8 mouse cellular contexts compared by ENCODE assay signal in the genomic region with DNA sequence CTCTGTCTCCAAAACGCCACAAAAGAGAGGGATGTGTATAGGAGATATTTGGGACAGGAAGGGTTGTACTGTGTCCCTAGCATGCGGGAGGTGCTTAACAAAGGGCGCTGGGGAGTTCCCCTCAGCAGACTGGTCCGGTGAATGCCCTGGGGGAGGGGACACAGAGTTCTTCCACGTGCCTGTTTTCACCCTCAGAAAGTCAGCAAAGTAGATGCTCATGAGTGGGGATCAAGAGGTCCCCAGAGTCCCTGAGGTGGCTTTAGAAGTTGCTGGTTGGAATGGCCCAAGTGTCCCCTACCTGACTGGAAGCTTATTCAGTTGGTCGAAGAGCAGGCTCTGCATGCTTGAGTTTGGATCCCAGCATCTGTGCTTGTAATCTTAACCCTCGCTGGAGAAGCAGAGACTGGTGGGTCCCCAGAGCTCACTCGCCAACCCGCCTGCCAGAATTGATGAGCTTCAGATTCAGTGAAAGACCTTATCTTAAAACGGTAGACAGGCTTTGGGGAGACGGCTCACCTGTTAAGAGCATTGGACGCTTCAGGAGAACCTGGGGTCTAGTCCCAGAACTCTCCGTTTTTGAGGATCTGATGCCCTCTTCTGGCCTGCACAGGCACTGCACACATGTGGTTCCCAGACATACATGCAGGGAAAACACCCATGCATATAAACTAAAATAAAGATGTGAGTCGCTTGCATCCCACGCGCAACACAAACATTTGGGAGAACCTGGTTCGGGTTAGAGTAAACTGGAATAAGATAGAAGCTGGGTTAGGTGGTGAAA. TPM values are rescaled to one million over a fixed set of nuclear protein-coding genes. Genes with fewer than 3 reads are reported as not detected.
A peak's percentile ranks its signal among the peaks of the same experiment; 100 is the strongest.
DNase-seq lines count a peak whose midpoint lies in the region; ATAC-seq and TF ChIP-seq lines count a peak whose summit lies in the region.

No protein-coding gene starts in this region.

- H3K4me3 ChIP-seq in forebrain, embryonic 13.5 days: no peak overlapping the region
- H3K4me3 ChIP-seq in heart, postnatal 0 days (ENCODE audit: low read depth, low read length): no peak overlapping the region
- H3K4me3 ChIP-seq in liver, embryonic 16.5 days (ENCODE audit: low read depth, low read length): peak overlapping the region; percentile 27
- H3K4me3 ChIP-seq in neural tube, embryonic 13.5 days: no peak overlapping the region

- no peak for TF ChIP-seq EP300 in heart, postnatal 0 days (IDR thresholded peaks at IDR 0.05; ENCODE audit: low read depth)

- no peak overlapping the region for H3K4me2 ChIP-seq in forebrain, embryonic 13.5 days
- H3K4me2 ChIP-seq in heart, postnatal 0 days (ENCODE audit: low read depth, low read length): no peak overlapping the region; the same call in 1 of the 2 replicates
- H3K4me2 ChIP-seq in liver, embryonic 16.5 days (ENCODE audit: low read depth, low read length): peak overlapping the region; percentile 56
- H3K4me2 ChIP-seq in neural tube, embryonic 13.5 days: peak overlapping the region; percentile 6

- 0 out of 2 replicates have a peak, but pooled peaks cover 4% of the 10 kb centered on the region for H3K27me3 ChIP-seq in forebrain, embryonic 13.5 days
- H3K27me3 ChIP-seq in heart, postnatal 0 days (ENCODE audit: control insufficient read depth, insufficient read depth, low read length): no peaks in the 10 kb centered on the region
- no peaks in the 10 kb centered on the region for H3K27me3 ChIP-seq in liver, embryonic 16.5 days (ENCODE audit: control insufficient read depth, insufficient read depth, low read depth, low read length)
- H3K27me3 ChIP-seq in neural tube, embryonic 13.5 days: peaks cover 4% of the 10 kb centered on the region

- no peaks in the 10 kb centered on the region for H3K4me1 ChIP-seq in forebrain, embryonic 13.5 days
- no peaks in the 10 kb centered on the region for H3K4me1 ChIP-seq in heart, postnatal 0 days (ENCODE audit: control insufficient read depth, insufficient read depth)
- H3K4me1 ChIP-seq in liver, embryonic 16.5 days (ENCODE audit: control insufficient read depth, low read depth, low read length): peaks cover 24% of the 10 kb centered on the region
- 0 out of 2 replicates have a peak, but pooled peaks cover 5% of the 10 kb centered on the region for H3K4me1 ChIP-seq in neural tube, embryonic 13.5 days (replicated peaks)

- DNase-seq in CD8-positive naive resting alpha-beta T cell, adult 2 months (ENCODE audit: low read depth in 2 of 2, low spot score in 2 of 2): peak; percentile 72 to 86
- peak; percentile 32 for DNase-seq in brain, embryonic 18.5 days (ENCODE audit: low read depth, low spot score)
- DNase-seq in heart, postnatal 0 days (ENCODE audit: low spot score): peak; percentile 50
- peak; percentile 77 to 89 for DNase-seq in kidney, postnatal 36 days
- DNase-seq in thymus, adult 18-20 months: peak; percentile 54 to 66

- ATAC-seq in forebrain, embryonic 13.5 days: 0 out of 2 replicates have a peak, but pooled peaks have one; percentile 55
- peak; percentile 71 for ATAC-seq in heart, postnatal 0 days (ENCODE audit: insufficient read depth, low read depth)
- ATAC-seq in liver, embryonic 16.5 days (ENCODE audit: low read depth): peak; percentile 64
- peak; percentile 71 for ATAC-seq in neural tube, embryonic 13.5 days (ENCODE audit: low read depth)

- 27% methylated on average over 17 of the region's 17 CpGs for WGBS in forebrain, embryonic 13.5 days
- WGBS in heart, postnatal 0 days: 19% methylated on average over 17 of the region's 17 CpGs
- 10% methylated on average over 17 of the region's 17 CpGs for WGBS in liver, embryonic 16.5 days (ENCODE audit: insufficient replicate concordance)
- WGBS in neural tube, embryonic 13.5 days: 29% methylated on average over 17 of the region's 17 CpGs

- no peaks in the 10 kb centered on the region for H3K36me3 ChIP-seq in forebrain, embryonic 13.5 days (ENCODE audit: poor library complexity, severe bottlenecking)
- no peaks in the 10 kb centered on the region for H3K36me3 ChIP-seq in heart, postnatal 0 days (replicated peaks; ENCODE audit: control insufficient read depth, insufficient read depth, low read length)
- H3K36me3 ChIP-seq in liver, embryonic 16.5 days (ENCODE audit: control insufficient read depth, insufficient read depth): no peaks in the 10 kb centered on the region
- H3K36me3 ChIP-seq in neural tube, embryonic 13.5 days: no peaks in the 10 kb centered on the region

- H3K9ac ChIP-seq in forebrain, embryonic 13.5 days: no peak overlapping the region
- no peak overlapping the region for H3K9ac ChIP-seq in heart, postnatal 0 days (replicated peaks; ENCODE audit: low read depth, low read length)
- peak overlapping the region; percentile 50 for H3K9ac ChIP-seq in liver, embryonic 16.5 days (ENCODE audit: low read depth, low read length)
- no peak overlapping the region for H3K9ac ChIP-seq in neural tube, embryonic 13.5 days

- no peak overlapping the region for H3K27ac ChIP-seq in forebrain, embryonic 13.5 days
- no peak overlapping the region for H3K27ac ChIP-seq in heart, postnatal 0 days (ENCODE audit: low read depth)
- H3K27ac ChIP-seq in liver, embryonic 16.5 days (ENCODE audit: low read length): peak overlapping the region; percentile 26
- H3K27ac ChIP-seq in neural tube, embryonic 13.5 days (replicated peaks): no peak overlapping the region

- peak; percentile 90 for TF ChIP-seq CTCF in heart, postnatal 0 days (IDR thresholded peaks at IDR 0.05; ENCODE audit: low read depth)

- no peaks in the 10 kb centered on the region for H3K9me3 ChIP-seq in forebrain, embryonic 13.5 days (replicated peaks)
- H3K9me3 ChIP-seq in heart, postnatal 0 days (replicated peaks; ENCODE audit: control insufficient read depth, low read length): no peaks in the 10 kb centered on the region
- H3K9me3 ChIP-seq in liver, embryonic 16.5 days (replicated peaks; ENCODE audit: control insufficient read depth, low read length): no peaks in the 10 kb centered on the region
- no peaks in the 10 kb centered on the region for H3K9me3 ChIP-seq in neural tube, embryonic 13.5 days

RNA-seq across cellular contexts. Expression of gene Hsd17b14, which starts 6.3 kb away (rescaled TPM):
- polyA plus RNA-seq in forebrain, embryonic 13.5 days (2015; fragmentation: Nextera tagmentation; extraction: Ambion mirVana): 0.14 TPM in 1 of 2 replicates, not detected in the other
- total RNA-seq in heart, postnatal 0 days (2014; rRNA removed; ENCODE audit: low replicate concordance): not detected in 2 replicates
- 0.11 and 0.34 TPM in 2 replicates for polyA plus RNA-seq in heart, postnatal 0 days (2015; fragmentation: Nextera tagmentation; extraction: Ambion mirVana)
- polyA plus RNA-seq in liver, embryonic 16.5 days (2015; fragmentation: Nextera tagmentation; extraction: Ambion mirVana): 1.3 and 1.8 TPM in 2 replicates
- polyA plus RNA-seq in neural tube, embryonic 13.5 days (2015; fragmentation: Nextera tagmentation; extraction: Ambion mirVana): 0.52 and 1.7 TPM in 2 replicates

RNA-seq across cellular contexts. Expression of gene Bcat2, which starts 8.9 kb away (rescaled TPM):
- polyA plus RNA-seq in forebrain, embryonic 13.5 days (2015; fragmentation: Nextera tagmentation; extraction: Ambion mirVana): 18.9 and 23.7 TPM in 2 replicates
- total RNA-seq in heart, postnatal 0 days (2014; rRNA removed; ENCODE audit: low replicate concordance): 70.6 and 97.2 TPM in 2 replicates
- 73.7 and 74.8 TPM in 2 replicates for polyA plus RNA-seq in heart, postnatal 0 days (2015; fragmentation: Nextera tagmentation; extraction: Ambion mirVana)
- polyA plus RNA-seq in liver, embryonic 16.5 days (2015; fragmentation: Nextera tagmentation; extraction: Ambion mirVana): 44.0 and 44.6 TPM in 2 replicates
- 24.0 and 24.1 TPM in 2 replicates for polyA plus RNA-seq in neural tube, embryonic 13.5 days (2015; fragmentation: Nextera tagmentation; extraction: Ambion mirVana)

RNA-seq across cellular contexts. Expression of gene Plekha4, which starts 34.9 kb away (rescaled TPM):
- polyA plus RNA-seq in forebrain, embryonic 13.5 days (2015; fragmentation: Nextera tagmentation; extraction: Ambion mirVana): 0.28 and 0.50 TPM in 2 replicates
- total RNA-seq in heart, postnatal 0 days (2014; rRNA removed; ENCODE audit: low replicate concordance): 1.3 and 3.4 TPM in 2 replicates
- 0.78 and 1.2 TPM in 2 replicates for polyA plus RNA-seq in heart, postnatal 0 days (2015; fragmentation: Nextera tagmentation; extraction: Ambion mirVana)
- polyA plus RNA-seq in liver, embryonic 16.5 days (2015; fragmentation: Nextera tagmentation; extraction: Ambion mirVana): 0.47 and 0.78 TPM in 2 replicates
- polyA plus RNA-seq in neural tube, embryonic 13.5 days (2015; fragmentation: Nextera tagmentation; extraction: Ambion mirVana): 4.1 and 7.9 TPM in 2 replicates

RNA-seq across cellular contexts. Expression of gene Ppp1r15a, which starts 35.0 kb away (rescaled TPM):
- 13.5 and 15.3 TPM in 2 replicates for polyA plus RNA-seq in forebrain, embryonic 13.5 days (2015; fragmentation: Nextera tagmentation; extraction: Ambion mirVana)
- total RNA-seq in heart, postnatal 0 days (2014; rRNA removed; ENCODE audit: low replicate concordance): 10.6 and 28.8 TPM in 2 replicates
- 19.2 and 22.8 TPM in 2 replicates for polyA plus RNA-seq in heart, postnatal 0 days (2015; fragmentation: Nextera tagmentation; extraction: Ambion mirVana)
- 293 and 328 TPM in 2 replicates for polyA plus RNA-seq in liver, embryonic 16.5 days (2015; fragmentation: Nextera tagmentation; extraction: Ambion mirVana)
- polyA plus RNA-seq in neural tube, embryonic 13.5 days (2015; fragmentation: Nextera tagmentation; extraction: Ambion mirVana): 17.2 and 20.9 TPM in 2 replicates

RNA-seq across cellular contexts. Expression of gene Nucb1, which starts 50.8 kb away (rescaled TPM):
- 73.2 and 85.4 TPM in 2 replicates for polyA plus RNA-seq in forebrain, embryonic 13.5 days (2015; fragmentation: Nextera tagmentation; extraction: Ambion mirVana)
- 78.4 and 107 TPM in 2 replicates for total RNA-seq in heart, postnatal 0 days (2014; rRNA removed; ENCODE audit: low replicate concordance)
- 108 and 110 TPM in 2 replicates for polyA plus RNA-seq in heart, postnatal 0 days (2015; fragmentation: Nextera tagmentation; extraction: Ambion mirVana)
- polyA plus RNA-seq in liver, embryonic 16.5 days (2015; fragmentation: Nextera tagmentation; extraction: Ambion mirVana): 122 and 124 TPM in 2 replicates
- 116 and 121 TPM in 2 replicates for polyA plus RNA-seq in neural tube, embryonic 13.5 days (2015; fragmentation: Nextera tagmentation; extraction: Ambion mirVana)

Comparison
In these comparisons a context has a peak if more than half of its experiments do, and no peak if none do; other contexts are left out.
1. DNase-seq: peak in every context shown above with its lines; median percentile 83 in kidney, postnatal 36 days; 79 in CD8-positive naive resting alpha-beta T cell, adult 2 months; 60 in thymus, adult 18-20 months; 50 in heart, postnatal 0 days; 32 in brain, embryonic 18.5 days.
2. H3K4me2 ChIP-seq: peak in liver, embryonic 16.5 days (single experiment) and neural tube, embryonic 13.5 days (single experiment); none in forebrain, embryonic 13.5 days (single experiment) and heart, postnatal 0 days (single experiment).
3. Peak in every context shown above with its lines, with median percentiles within 50 percentile points of each other: ATAC-seq.